Mouse (Mus musculus) ES-E14 (cell line): ENCODE measurements around the gene Cadm1.

Experiments
- CHD2 ChIP-seq: IDR thresholded peaks from 2 replicates; pipeline ENCODE4 v1.6.1; 2014; ENCODE audit warnings: mild to moderate bottlenecking, low read depth, low read length, inconsistent platforms
- HCFC1 ChIP-seq: IDR thresholded peaks from 2 replicates; pipeline ENCODE4 v1.6.1; 2012; ENCODE audit warnings: low read length, inconsistent platforms, borderline replicate concordance; ENCODE audit not compliant: insufficient read depth
- MAFK ChIP-seq: IDR thresholded peaks from 2 replicates; pipeline ENCODE4 v1.6.1; 2014; ENCODE audit warnings: mild to moderate bottlenecking, low read depth, low read length, inconsistent platforms; ENCODE audit not compliant: insufficient read depth
- ZC3H11A ChIP-seq: IDR thresholded peaks from 2 replicates; pipeline ENCODE4 v1.6.1; 2012; ENCODE audit warnings: low read depth, mild to moderate bottlenecking, inconsistent platforms, low read length, borderline replicate concordance
- ZNF384 ChIP-seq: IDR thresholded peaks from 2 replicates; pipeline ENCODE4 v1.6.1; 2012; ENCODE audit warnings: low read depth, low read length, inconsistent platforms

DNA sequence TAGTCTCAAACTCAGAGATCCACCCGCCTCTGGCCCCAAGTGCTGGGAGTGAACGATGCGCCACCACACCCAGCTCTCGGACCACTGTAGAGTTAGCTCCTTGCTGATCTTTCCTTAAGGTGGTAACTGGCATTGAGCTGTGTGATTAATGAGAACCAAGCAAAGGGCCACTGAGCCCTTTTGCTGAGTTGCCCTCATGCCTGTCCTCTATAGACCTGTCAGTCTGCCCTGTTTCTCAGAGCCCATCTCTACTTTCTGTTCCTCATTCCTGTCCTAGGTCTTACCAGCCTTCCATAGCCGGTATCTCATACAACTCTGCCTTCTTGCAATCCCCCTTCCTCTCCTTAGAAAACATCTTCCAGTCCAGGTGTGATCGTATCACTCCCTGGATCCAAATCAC is 242.8 kb downstream of the Cadm1 start:
- TF ChIP-seq CHD2 (no peak), HCFC1 (no peak), ZC3H11A (no peak), ZNF384 (no peak), MAFK (no peak)
